Mouse (Mus musculus): ENCODE measurements around the gene Ablim2.

DNA sequence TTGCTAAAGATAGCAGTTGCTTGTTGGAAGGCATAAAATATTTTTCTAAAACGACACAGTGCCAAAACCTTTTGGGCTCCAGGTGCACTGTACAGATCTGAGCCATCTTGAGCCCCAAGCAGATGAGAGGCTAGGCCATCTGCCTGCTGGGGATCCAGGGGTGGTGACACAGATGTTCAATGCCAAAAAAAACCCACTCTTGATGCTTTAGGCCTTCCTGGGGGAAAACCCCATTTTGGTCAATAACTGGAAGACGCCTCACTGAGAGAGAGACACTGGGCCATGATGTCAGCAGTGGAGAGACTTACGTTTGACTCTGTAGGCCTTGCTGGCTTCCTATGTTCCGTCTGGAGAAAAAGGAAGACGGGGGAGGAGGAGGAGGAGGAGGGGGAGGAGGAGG, 59.6 kb downstream of the Ablim2 start:
- no peak for TF ChIP-seq CTCF (IDR thresholded peaks at IDR 0.05; ENCODE audit: borderline replicate concordance, control insufficient read depth, extremely low read depth, insufficient read depth, low read length, poor library complexity)
- no peak for TF ChIP-seq POLR2A (IDR thresholded peaks at IDR 0.05; ENCODE audit: control insufficient read depth, extremely low read depth, insufficient read depth, low read length, poor library complexity)
